Mouse (Mus musculus): ENCODE measurements around the gene Nab2. TPM values are rescaled to one million over a fixed set of nuclear protein-coding genes. Genes with fewer than 3 reads are reported as not detected.
A peak's percentile ranks its signal among the peaks of the same experiment; 100 is the strongest.

Gene Nab2
- polyA plus RNA-seq, 1 experiment from 2014 or later = 0.79 TPM

GRCm38 (mm10) chr10:127640421-127640820, 27.9 kb downstream of the Nab2 start:
- ATAC-seq (ENCODE audit: low read depth) = no peak
- no peak overlapping the region for H3K4me2 ChIP-seq (ENCODE audit: low read depth, low read length)
- H3K36me3 ChIP-seq (ENCODE audit: control insufficient read depth, insufficient read depth, low read length) = no peaks in the 10 kb centered on the region
- no peak overlapping the region for H3K4me3 ChIP-seq (ENCODE audit: low read depth, low read length)
- H3K27ac ChIP-seq (ENCODE audit: low read depth, low read length) = no peak overlapping the region
- peaks cover 20% of the 10 kb centered on the region for H3K27me3 ChIP-seq (ENCODE audit: control insufficient read depth, insufficient read depth, low read length)
- no peaks in the 10 kb centered on the region for H3K9me3 ChIP-seq (ENCODE audit: control insufficient read depth, low read length)
- 76% methylated on average over 5 of the region's 5 CpGs for WGBS
- no peak overlapping the region for H3K9ac ChIP-seq (replicated peaks; ENCODE audit: low read depth, low read length)
- peaks cover 5% of the 10 kb centered on the region; the same call in 1 of the 2 replicates for H3K4me1 ChIP-seq (ENCODE audit: control insufficient read depth, insufficient read depth, low read length)

- no peak for ATAC-seq (ENCODE audit: low read depth)
- H3K4me2 ChIP-seq (ENCODE audit: low read depth, low read length) = no peak overlapping the region
- 70% methylated on average over 7 of the region's 7 CpGs for WGBS
- no peaks in the 10 kb centered on the region for H3K9me3 ChIP-seq (ENCODE audit: control insufficient read depth, low read length)
- no peaks in the 10 kb centered on the region for H3K4me1 ChIP-seq (ENCODE audit: control insufficient read depth, insufficient read depth, low read length)
- no peak overlapping the region for H3K27ac ChIP-seq (ENCODE audit: low read depth, low read length)
- no peak overlapping the region for H3K4me3 ChIP-seq (ENCODE audit: low read depth, low read length)
- H3K27me3 ChIP-seq (ENCODE audit: control insufficient read depth, insufficient read depth, low read length) = no peaks in the 10 kb centered on the region
- no peak overlapping the region for H3K9ac ChIP-seq (replicated peaks; ENCODE audit: low read depth, low read length)
- no peaks in the 10 kb centered on the region for H3K36me3 ChIP-seq (ENCODE audit: control insufficient read depth, insufficient read depth, low read length)
Measured at GRCm38 (mm10) chr10:127632668-127633271, 35.6 kb downstream of the Nab2 start.

- Histone ChIP-seq H3K9ac (replicated peaks; ENCODE audit: low read depth, low read length) (no peak overlapping the region), H3K27ac (ENCODE audit: low read depth, low read length) (no peak overlapping the region), H3K4me2 (ENCODE audit: low read depth, low read length) (no peak overlapping the region), H3K4me1 (ENCODE audit: control insufficient read depth, insufficient read depth, low read length) (no peaks in the 10 kb centered on the region), H3K27me3 (ENCODE audit: control insufficient read depth, insufficient read depth, low read length) (no peaks in the 10 kb centered on the region), H3K36me3 (ENCODE audit: control insufficient read depth, insufficient read depth, low read length) (no peaks in the 10 kb centered on the region), H3K9me3 (ENCODE audit: control insufficient read depth, low read length) (no peaks in the 10 kb centered on the region), H3K4me3 (ENCODE audit: low read depth, low read length) (no peak overlapping the region)
- WGBS = 87% methylated on average over 10 of the region's 10 CpGs
- ATAC-seq (ENCODE audit: low read depth) = no peak
Measured at GRCm38 (mm10) chr10:127631261-127632214, 36.8 kb downstream of the Nab2 start.

- Histone ChIP-seq H3K36me3 (ENCODE audit: control insufficient read depth, insufficient read depth, low read length) (no peaks in the 10 kb centered on the region), H3K9me3 (ENCODE audit: control insufficient read depth, low read length) (no peaks in the 10 kb centered on the region), H3K4me1 (ENCODE audit: control insufficient read depth, insufficient read depth, low read length) (no peaks in the 10 kb centered on the region), H3K27me3 (ENCODE audit: control insufficient read depth, insufficient read depth, low read length) (no peaks in the 10 kb centered on the region), H3K9ac (replicated peaks; ENCODE audit: low read depth, low read length) (no peak overlapping the region), H3K27ac (ENCODE audit: low read depth, low read length) (no peak overlapping the region), H3K4me3 (ENCODE audit: low read depth, low read length) (no peak overlapping the region), H3K4me2 (ENCODE audit: low read depth, low read length) (no peak overlapping the region)
- 86% methylated on average over 3 of the region's 3 CpGs for WGBS
- ATAC-seq (ENCODE audit: low read depth) = no peak
Measured at GRCm38 (mm10) chr10:127626433-127626832, 41.9 kb downstream of the Nab2 start.

- H3K27me3 ChIP-seq (ENCODE audit: control insufficient read depth, insufficient read depth, low read length) = no peaks in the 10 kb centered on the region
- no peaks in the 10 kb centered on the region for H3K9me3 ChIP-seq (ENCODE audit: control insufficient read depth, low read length)
- no peaks in the 10 kb centered on the region for H3K36me3 ChIP-seq (ENCODE audit: control insufficient read depth, insufficient read depth, low read length)
- H3K4me1 ChIP-seq (ENCODE audit: control insufficient read depth, insufficient read depth, low read length) = peaks cover 9% of the 10 kb centered on the region
- no peak overlapping the region for H3K9ac ChIP-seq (replicated peaks; ENCODE audit: low read depth, low read length)
- H3K4me2 ChIP-seq (ENCODE audit: low read depth, low read length) = no peak overlapping the region
- H3K4me3 ChIP-seq (ENCODE audit: low read depth, low read length) = no peak overlapping the region
- no peak for ATAC-seq (ENCODE audit: low read depth)
- H3K27ac ChIP-seq (ENCODE audit: low read depth, low read length) = no peak overlapping the region
- 94% methylated on average over 6 of the region's 6 CpGs for WGBS
Measured at GRCm38 (mm10) chr10:127623439-127624216, 44.7 kb downstream of the Nab2 start.

- H3K4me1 ChIP-seq (ENCODE audit: control insufficient read depth, insufficient read depth, low read length) = peaks cover 18% of the 10 kb centered on the region
- WGBS = 62% methylated on average over 4 of the region's 4 CpGs
- H3K4me2 ChIP-seq (ENCODE audit: low read depth, low read length) = no peak overlapping the region
- H3K27me3 ChIP-seq (ENCODE audit: control insufficient read depth, insufficient read depth, low read length) = no peaks in the 10 kb centered on the region
- ATAC-seq (ENCODE audit: low read depth) = no peak
- no peaks in the 10 kb centered on the region for H3K36me3 ChIP-seq (ENCODE audit: control insufficient read depth, insufficient read depth, low read length)
- H3K9ac ChIP-seq (replicated peaks; ENCODE audit: low read depth, low read length) = no peak overlapping the region
- H3K9me3 ChIP-seq (ENCODE audit: control insufficient read depth, low read length) = no peaks in the 10 kb centered on the region
- no peak overlapping the region for H3K27ac ChIP-seq (ENCODE audit: low read depth, low read length)
- H3K4me3 ChIP-seq (ENCODE audit: low read depth, low read length) = no peak overlapping the region
Measured at GRCm38 (mm10) chr10:127622661-127623060, 45.7 kb downstream of the Nab2 start.

GRCm38 (mm10) chr10:127622057-127622392, 46.3 kb downstream of the Nab2 start:
- Histone ChIP-seq H3K9ac (replicated peaks; ENCODE audit: low read depth, low read length) (peak overlapping the region; percentile 52), H3K27me3 (ENCODE audit: control insufficient read depth, insufficient read depth, low read length) (no peaks in the 10 kb centered on the region), H3K9me3 (ENCODE audit: control insufficient read depth, low read length) (no peaks in the 10 kb centered on the region), H3K36me3 (ENCODE audit: control insufficient read depth, insufficient read depth, low read length) (no peaks in the 10 kb centered on the region), H3K27ac (ENCODE audit: low read depth, low read length) (peak overlapping the region; percentile 83; the same call in 1 of the 2 replicates), H3K4me3 (ENCODE audit: low read depth, low read length) (peak overlapping the region; percentile 88), H3K4me1 (ENCODE audit: control insufficient read depth, insufficient read depth, low read length) (peaks cover 25% of the 10 kb centered on the region), H3K4me2 (ENCODE audit: low read depth, low read length) (peak overlapping the region; percentile 91)
- WGBS = 0% methylated on average over 13 of the region's 13 CpGs
- peak; percentile 15; the same call in 1 of the 2 replicates for ATAC-seq (ENCODE audit: low read depth)

- Histone ChIP-seq H3K4me3 (ENCODE audit: low read depth, low read length) (peak overlapping the region; percentile 88), H3K27me3 (ENCODE audit: control insufficient read depth, insufficient read depth, low read length) (no peaks in the 10 kb centered on the region), H3K9me3 (ENCODE audit: control insufficient read depth, low read length) (no peaks in the 10 kb centered on the region), H3K4me1 (ENCODE audit: control insufficient read depth, insufficient read depth, low read length) (peaks cover 31% of the 10 kb centered on the region), H3K4me2 (ENCODE audit: low read depth, low read length) (peak overlapping the region; percentile 91), H3K36me3 (ENCODE audit: control insufficient read depth, insufficient read depth, low read length) (no peaks in the 10 kb centered on the region), H3K9ac (replicated peaks; ENCODE audit: low read depth, low read length) (peak overlapping the region; percentile 52), H3K27ac (ENCODE audit: low read depth, low read length) (peak overlapping the region; percentile 83)
- ATAC-seq (ENCODE audit: low read depth) = peak; percentile 81
- 0% methylated on average over 30 of the region's 39 CpGs for WGBS
Measured at GRCm38 (mm10) chr10:127621191-127622056, 46.9 kb downstream of the Nab2 start.
